ENCODE assay signal across 17 mouse cellular contexts in the genomic region with DNA sequence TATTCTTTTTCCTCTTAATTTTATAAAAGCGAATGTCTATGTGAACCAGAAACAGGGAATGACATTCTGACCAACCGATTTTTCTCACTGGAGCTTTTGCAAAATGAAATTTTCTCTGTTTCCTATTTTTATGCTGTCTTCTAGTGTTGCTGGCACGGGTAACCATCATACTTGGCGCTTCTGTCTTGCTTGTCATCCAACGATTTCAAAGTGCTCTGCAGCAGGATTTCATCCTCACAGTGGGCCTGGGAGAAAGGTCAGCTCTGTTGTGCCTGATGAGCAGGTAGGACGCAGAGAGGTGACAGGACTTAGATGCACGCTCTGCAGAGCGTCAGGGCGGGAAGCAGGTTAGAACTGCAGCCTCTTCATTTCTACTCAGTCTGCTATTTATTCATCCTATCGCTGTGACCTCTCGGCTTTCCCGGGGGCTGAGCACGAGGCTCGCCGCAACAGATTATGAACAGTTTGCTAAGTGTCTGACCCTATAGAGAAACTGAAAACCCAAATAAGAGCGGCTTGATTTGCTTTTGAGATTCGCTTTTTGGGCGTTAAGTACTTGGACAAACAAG. TPM values are rescaled to one million over a fixed set of nuclear protein-coding genes. Genes with fewer than 3 reads are reported as not detected.
DNase-seq lines count a peak whose midpoint lies in the region; ATAC-seq and TF ChIP-seq lines count a peak whose summit lies in the region.
"Had no signal": no experiment of that assay in that cellular context is flagged by ENCODE, and none has a peak within 500 bp of the region (broad histone marks: within the 10 kb centered on the region; RNA-seq: fewer than 3 reads in every experiment).

No protein-coding gene starts in this region.

- H3K4me1 ChIP-seq in kidney, embryonic 15.5 days = peaks cover 17% of the 10 kb centered on the region

- peak overlapping the region; percentile 39; the same call in 1 of the 2 replicates for H3K27ac ChIP-seq in layer of hippocampus, adult 2 months
- H3K27ac ChIP-seq in kidney, embryonic 15.5 days = no peak overlapping the region
- H3K27ac ChIP-seq: hindbrain, embryonic 12.5 days; limb, embryonic 13.5 days; midbrain, embryonic 10.5 days; stomach, embryonic 15.5 days had no signal

- peak; percentile 45; the same call in 1 of the 2 replicates for ATAC-seq in cerebellum, adult (ENCODE audit: insufficient number of reproducible peaks, low FRiP score, low TSS enrichment)
- no peak for ATAC-seq in kidney, embryonic 15.5 days (replicated peaks; ENCODE audit: low FRiP score)

- no peaks in the 10 kb centered on the region for H3K27me3 ChIP-seq in kidney, embryonic 15.5 days
- H3K27me3 ChIP-seq: CH12.LX; hindbrain, embryonic 12.5 days; limb, embryonic 13.5 days; stomach, embryonic 15.5 days had no signal

- peak overlapping the region; percentile 6; the same call in 1 of the 2 replicates for H3K4me3 ChIP-seq in layer of hippocampus, adult 2 months
- no peak overlapping the region for H3K4me3 ChIP-seq in kidney, embryonic 15.5 days (replicated peaks)
- H3K4me3 ChIP-seq: hindbrain, embryonic 12.5 days; limb, embryonic 13.5 days; midbrain, embryonic 10.5 days; stomach, embryonic 15.5 days had no signal

- DNase-seq in cerebellum, adult 9-11 months = no peak
- DNase-seq in layer of hippocampus, adult 2 months (ENCODE audit: low spot score in 2 of 2) = no peak
- DNase-seq in layer of hippocampus, postnatal 25 days (ENCODE audit: extremely low spot score in 1 of 2, low spot score in 1 of 2) = no peak
- peak; percentile 22 to 28 for DNase-seq in right cerebral cortex, adult 2 months (ENCODE audit: low spot score in 2 of 2)
- DNase-seq in right cerebral cortex, postnatal 14 days = no peak
- DNase-seq in ovary, postnatal 36 days (ENCODE audit: low spot score) = no peak
- DNase-seq: embryo, embryonic 11 days; kidney, adult 2 months; lung, adult 2 months; thymus, postnatal 14 days had no signal

- H3K4me2 ChIP-seq in kidney, embryonic 15.5 days = no peak overlapping the region
- H3K4me2 ChIP-seq: hindbrain, embryonic 12.5 days; limb, embryonic 13.5 days; stomach, embryonic 15.5 days had no signal

- no peaks in the 10 kb centered on the region for H3K9me3 ChIP-seq in kidney, embryonic 15.5 days (replicated peaks)
- H3K9me3 ChIP-seq: hindbrain, embryonic 12.5 days; limb, embryonic 13.5 days; midbrain, embryonic 10.5 days; stomach, embryonic 15.5 days had no signal

- no peak for TF ChIP-seq CTCF in layer of hippocampus, adult 2 months (conservative IDR thresholded peaks at IDR 0.05)

- 83% methylated on average over 18 of the region's 18 CpGs for WGBS in kidney, embryonic 15.5 days

- no peak overlapping the region for H3K9ac ChIP-seq in kidney, embryonic 15.5 days
- H3K9ac ChIP-seq: hindbrain, embryonic 12.5 days; limb, embryonic 13.5 days; stomach, embryonic 15.5 days had no signal

- no peaks in the 10 kb centered on the region for H3K36me3 ChIP-seq in kidney, embryonic 15.5 days
- H3K36me3 ChIP-seq: hindbrain, embryonic 12.5 days; limb, embryonic 13.5 days; midbrain, embryonic 10.5 days; stomach, embryonic 15.5 days had no signal

RNA-seq across cellular contexts. Expression of a gene that starts 7.6 kb away (rescaled TPM):
- total RNA-seq in layer of hippocampus, adult 2 months (2021) = 100 to 1,000 TPM; 220 to 223 TPM
- 100 to 1,000 TPM; 217 to 225 TPM for total RNA-seq in layer of hippocampus, postnatal 25 days (2021)
- polyA plus RNA-seq in kidney, embryonic 15.5 days (2015; fragmentation: Nextera tagmentation; extraction: Ambion mirVana) = 78.3 and 84.1 TPM in 2 replicates

Comparison
In these comparisons a context has a peak if more than half of its experiments do, and no peak if none do; other contexts are left out.
1. DNase-seq: peak in right cerebral cortex, adult 2 months (2 of 2); none in cerebellum, adult 9-11 months (single experiment), layer of hippocampus, adult 2 months (0 of 2), layer of hippocampus, postnatal 25 days (0 of 2), right cerebral cortex, postnatal 14 days (single experiment) and ovary, postnatal 36 days (single experiment).